Mouse (Mus musculus) E14TG2a.4 (cell line): ENCODE measurements around the gene Pde6h.

Experiments
- CTCF ChIP-seq: conservative IDR thresholded peaks from 2 replicates; pipeline ENCODE4 v1.5.1; 2014; ENCODE audit warnings: low read length
- POU5F1 ChIP-seq: IDR thresholded peaks from 2 replicates; pipeline ENCODE4 v1.6.1; 2014; ENCODE audit warnings: low read length, borderline replicate concordance

GRCm38 (mm10) chr6:136902527-136902926 lies 21.1 kb upstream of the Pde6h start:
- TF ChIP-seq CTCF: no peak
- TF ChIP-seq POU5F1: no peak
